Mouse (Mus musculus) c-Kit-positive CD71-positive TER-119-negative erythroid progenitor cells, embryonic 14.5 days (primary cell): ENCODE results near the gene Snx30.

ENCODE experiments used
- DNase-seq: peaks from one replicate; pipeline ENCODE4 v3.0.0-alpha.2; 2013; ENCODE audit warnings: low read depth

Snx30 gene

GRCm38 (mm10) chr4:59824860-59825259 lies 19.2 kb downstream of the Snx30 start:
- DNase-seq = no peak

GRCm38 (mm10) chr4:59825634-59826033 lies 20.0 kb downstream of the Snx30 start:
- DNase-seq = no peak

- DNase-seq = no peak
Observed at GRCm38 (mm10) chr4:59826381-59826780, 20.7 kb downstream of the Snx30 start.

GRCm38 (mm10) chr4:59829072-59829471 lies 23.4 kb downstream of the Snx30 start:
- DNase-seq = no peak

- DNase-seq = no peak
Observed at GRCm38 (mm10) chr4:59831038-59831437, 25.4 kb downstream of the Snx30 start.

GRCm38 (mm10) chr4:59832810-59833209 lies 27.2 kb downstream of the Snx30 start:
- DNase-seq = no peak

GRCm38 (mm10) chr4:59837659-59838058 lies 32.0 kb downstream of the Snx30 start:
- DNase-seq = no peak

GRCm38 (mm10) chr4:59844460-59845244 lies 39.0 kb downstream of the Snx30 start:
- DNase-seq = no peak

- no peak for DNase-seq
Observed at GRCm38 (mm10) chr4:59845245-59845637, 39.6 kb downstream of the Snx30 start.

GRCm38 (mm10) chr4:59847447-59847846 lies 41.8 kb downstream of the Snx30 start:
- DNase-seq = no peak

GRCm38 (mm10) chr4:59850181-59850580 lies 44.5 kb downstream of the Snx30 start:
- peak; percentile 61 for DNase-seq

- DNase-seq = no peak
Observed at GRCm38 (mm10) chr4:59850886-59851623, 45.4 kb downstream of the Snx30 start.

GRCm38 (mm10) chr4:59853155-59853554 lies 47.5 kb downstream of the Snx30 start:
- no peak for DNase-seq

- no peak for DNase-seq
Observed at GRCm38 (mm10) chr4:59859693-59860425, 54.2 kb downstream of the Snx30 start.

- no peak for DNase-seq
Observed at GRCm38 (mm10) chr4:59860431-59860830, 54.8 kb downstream of the Snx30 start.

- DNase-seq = no peak
Observed at GRCm38 (mm10) chr4:59861871-59862270, 56.2 kb downstream of the Snx30 start.

GRCm38 (mm10) chr4:59862335-59862734 lies 56.7 kb downstream of the Snx30 start:
- no peak for DNase-seq

GRCm38 (mm10) chr4:59863869-59864268 lies 58.2 kb downstream of the Snx30 start:
- DNase-seq = peak; percentile 43

- no peak for DNase-seq
Observed at GRCm38 (mm10) chr4:59868086-59868485, 62.4 kb downstream of the Snx30 start.

GRCm38 (mm10) chr4:59869488-59870057 lies 63.9 kb downstream of the Snx30 start:
- DNase-seq = no peak

- no peak for DNase-seq
Observed at GRCm38 (mm10) chr4:59870433-59870832, 64.8 kb downstream of the Snx30 start.

GRCm38 (mm10) chr4:59870859-59871591 lies 65.4 kb downstream of the Snx30 start:
- peak; percentile 81 for DNase-seq
